Mouse (Mus musculus) Patski (cell line): ENCODE data around the gene Rapgef2. TPM values are rescaled to one million over a fixed set of nuclear protein-coding genes. Genes with fewer than 3 reads are reported as not detected.

Experiments used
- ATAC-seq: fragments of 100-300 bp; one replicate; pipeline ENCODE4 v1.8.0; 2021
- CTCF ChIA-PET: fragments of 350-600 bp; sonication (Branson Sonifier 250); formaldehyde crosslinking; loops from one replicate; lab custom pipeline; 2022; ENCODE audit warnings: inconsistent platforms; lab: Charles Lee
- POLR2A ChIA-PET: fragments of 350-600 bp; sonication (Branson Sonifier 250); formaldehyde crosslinking; loops from one replicate; lab custom pipeline; 2022; ENCODE audit warnings: antibody characterized with exemption, inconsistent platforms; lab: Charles Lee
- DNase-seq: peaks from one replicate; pipeline ENCODE4 v3.0.0-alpha.2; 2011; ENCODE audit warnings: low read depth, low spot score
- H3K27me3 ChIP-seq: fragments of 371-371 bp; one replicate; pipeline ENCODE4 v1.5.1; 2021
- CTCF ChIP-seq: fragments of 100-300 bp; IDR thresholded peaks from one replicate; pipeline ENCODE4 v1.5.1; 2021
- in situ Hi-C: fragments of 300-500 bp; cut with MboI; formaldehyde crosslinking; loops from 3 replicates; pipeline ENCODE4 v1.11.1; 2018; ENCODE audit warnings: low pct_unique_long_range_greater_than_20kb, mixed read lengths
- polyA plus RNA-seq: library from polyadenylated mRNA; unstranded; gene quantifications from one replicate; pipeline ENCODE4 v1.2.3, GENCODE M21; 2021

Rapgef2 gene
- polyA plus RNA-seq, 1 experiment from 2014 or later = 19.1 TPM

GRCm38 (mm10) chr3:79206524-79206923 is 79.8 kb downstream of the Rapgef2 start:
- DNase-seq (no peak), ATAC-seq (no peak)
- POLR2A ChIA-PET = no interaction called here
- no peaks in the 10 kb centered on the region for H3K27me3 ChIP-seq
- in situ Hi-C loops = no loop called here
- CTCF ChIA-PET = interaction anchor here (1.1 to 1.9 kb wide), 3 partner anchors 9 to 15 kb away, joined by 4 to 6 read pairs (median 4); no protein-coding TSS in a partner anchor
- no peak for TF ChIP-seq CTCF

GRCm38 (mm10) chr3:79205981-79206380 is 80.3 kb downstream of the Rapgef2 start:
- no peak for TF ChIP-seq CTCF
- no peaks in the 10 kb centered on the region for H3K27me3 ChIP-seq
- ChIA-PET CTCF (interaction anchor here (1.1 to 2.2 kb wide), 7 partner anchors 9 to 381 kb away, joined by 4 to 6 read pairs (median 4); partner anchors contain the start of gene Rapgef2), POLR2A (no interaction called here)
- DNase-seq (no peak), ATAC-seq (no peak)
- in situ Hi-C loops = no loop called here

- POLR2A ChIA-PET = no interaction called here
- DNase-seq (no peak), ATAC-seq (no peak)
- CTCF ChIA-PET = interaction anchor here (1.1 to 2.2 kb wide), 6 partner anchors 8 to 381 kb away, joined by 3 to 6 read pairs (median 4); partner anchors contain the start of gene Rapgef2
- H3K27me3 ChIP-seq = no peaks in the 10 kb centered on the region
- TF ChIP-seq CTCF = no peak
- in situ Hi-C loops = no loop called here
Observed at GRCm38 (mm10) chr3:79205112-79205511, 81.2 kb downstream of the Rapgef2 start.

- ATAC-seq = no peak
- no peak for TF ChIP-seq CTCF
- CTCF ChIA-PET = interaction anchor here (1.1 to 4.0 kb wide), 6 partner anchors 10 to 382 kb away, joined by 3 to 27 read pairs (median 5); partner anchors contain the start of gene Rapgef2
- POLR2A ChIA-PET = no interaction called here
- in situ Hi-C loops = loop anchor here (5.0 kb wide), 2 partner anchors 97 to 247 kb away; no protein-coding TSS in a partner anchor
- DNase-seq = no peak
- no peaks in the 10 kb centered on the region for H3K27me3 ChIP-seq
Observed at GRCm38 (mm10) chr3:79204261-79204660, 82.1 kb downstream of the Rapgef2 start.

GRCm38 (mm10) chr3:79203821-79204220 is 82.5 kb downstream of the Rapgef2 start:
- in situ Hi-C loops = loop anchor here (5.0 kb wide), 2 partner anchors 97 to 247 kb away; no protein-coding TSS in a partner anchor
- DNase-seq (no peak), ATAC-seq (no peak)
- H3K27me3 ChIP-seq = no peaks in the 10 kb centered on the region
- CTCF ChIA-PET = interaction anchor here (0.6 to 5.2 kb wide), 9 partner anchors 8 to 384 kb away, joined by 3 to 32 read pairs (median 11); no protein-coding TSS in a partner anchor
- POLR2A ChIA-PET = no interaction called here
- TF ChIP-seq CTCF = no peak

GRCm38 (mm10) chr3:79203178-79203577 is 83.1 kb downstream of the Rapgef2 start:
- CTCF ChIA-PET = interaction anchor here (0.6 to 7.5 kb wide), 17 partner anchors 8 to 385 kb away, joined by 3 to 93 read pairs (median 9); partner anchors contain the start of gene Fnip2
- no peak for DNase-seq
- no peak for TF ChIP-seq CTCF
- ATAC-seq = no peak
- POLR2A ChIA-PET = interaction anchor here (0.6 to 1.5 kb wide), 4 partner anchors 12 to 258 kb away, joined by 3 to 5 read pairs (median 4); no protein-coding TSS in a partner anchor
- no peaks in the 10 kb centered on the region for H3K27me3 ChIP-seq
- in situ Hi-C loops = loop anchor here (5.0 kb wide), 2 partner anchors 96 to 246 kb away; no protein-coding TSS in a partner anchor

- POLR2A ChIA-PET = interaction anchor here (0.6 to 1.5 kb wide), 4 partner anchors 12 to 259 kb away, joined by 3 to 5 read pairs (median 4); no protein-coding TSS in a partner anchor
- TF ChIP-seq CTCF = peak; percentile 95
- CTCF ChIA-PET = interaction anchor here (0.6 to 7.5 kb wide), 60 partner anchors 8 to 422 kb away, joined by 3 to 93 read pairs (median 4); partner anchors contain the start of genes Fnip2 and Rapgef2
- in situ Hi-C loops = loop anchor here (5.0 kb wide), 2 partner anchors 95 to 245 kb away; no protein-coding TSS in a partner anchor
- ATAC-seq (peak; percentile 66), DNase-seq (peak; percentile 28)
- no peaks in the 10 kb centered on the region for H3K27me3 ChIP-seq
Observed at GRCm38 (mm10) chr3:79202275-79203153, 83.8 kb downstream of the Rapgef2 start.

GRCm38 (mm10) chr3:79196708-79197437 is 89.4 kb downstream of the Rapgef2 start:
- POLR2A ChIA-PET = no interaction called here
- in situ Hi-C loops = no loop called here
- ATAC-seq (peak; percentile 73), DNase-seq (peak; percentile 39)
- no peaks in the 10 kb centered on the region for H3K27me3 ChIP-seq
- CTCF ChIA-PET = interaction anchor here (0.6 to 7.5 kb wide), 44 partner anchors 9 to 394 kb away, joined by 3 to 93 read pairs (median 5); partner anchors contain the start of genes Ppid and Rapgef2
- TF ChIP-seq CTCF = peak; percentile 87

- POLR2A ChIA-PET = no interaction called here
- DNase-seq (no peak), ATAC-seq (no peak)
- no peaks in the 10 kb centered on the region for H3K27me3 ChIP-seq
- CTCF ChIA-PET = interaction anchor here (1.0 to 2.4 kb wide), 6 partner anchors 10 to 233 kb away, joined by 3 to 23 read pairs (median 4); no protein-coding TSS in a partner anchor
- in situ Hi-C loops = no loop called here
- TF ChIP-seq CTCF = no peak
Observed at GRCm38 (mm10) chr3:79195280-79195679, 91.0 kb downstream of the Rapgef2 start.
